Comparison of ENCODE assay signal across 11 mouse cellular contexts in the genomic region with DNA sequence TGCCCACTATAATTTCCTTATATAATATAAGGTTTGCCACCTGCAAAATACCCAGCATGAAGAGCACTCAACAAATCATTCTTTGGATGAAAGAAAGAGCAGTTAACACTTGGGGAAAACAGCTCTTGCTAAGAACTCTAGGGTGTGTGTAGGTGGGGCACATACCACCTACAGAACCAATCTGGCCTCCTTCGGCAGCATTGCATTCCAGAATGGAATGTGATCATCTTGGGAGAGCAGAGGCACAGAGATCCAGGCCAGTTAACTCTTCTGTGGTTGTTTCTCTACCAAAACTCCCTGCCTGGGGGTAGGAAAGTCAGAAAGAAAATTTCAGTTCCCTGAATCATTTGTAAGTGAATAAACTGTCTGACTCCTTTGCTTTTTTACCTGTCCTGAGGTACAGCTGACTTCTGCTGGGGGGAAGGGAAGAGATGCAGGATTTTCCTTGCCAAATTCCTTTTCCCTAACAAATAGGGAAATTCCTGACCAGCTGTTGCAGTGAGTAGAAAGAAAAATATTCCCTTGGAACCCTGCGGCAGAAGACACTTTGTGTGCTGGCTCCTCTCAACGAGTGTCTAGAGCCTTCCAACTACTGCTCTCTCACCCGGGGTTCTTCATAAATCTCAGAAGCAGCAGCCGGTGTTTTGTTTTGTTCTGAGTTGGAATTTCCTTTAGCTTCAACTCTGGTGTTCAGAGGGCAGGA.
A peak's percentile ranks its signal among the peaks of the same experiment; 100 is the strongest.
DNase-seq lines count a peak whose midpoint lies in the region; ATAC-seq and TF ChIP-seq lines count a peak whose summit lies in the region.
"Had no signal": no experiment of that assay in that cellular context is flagged by ENCODE, and none has a peak within 500 bp of the region (broad histone marks: within the 10 kb centered on the region; RNA-seq: fewer than 3 reads in every experiment).

No protein-coding gene starts in this region.

- 0 out of 2 replicates have a peak overlapping the region, but pooled peaks have one; percentile 15 for H3K27ac ChIP-seq in thymus, adult 2 months (ENCODE audit: control insufficient read depth, insufficient read depth, low read length)
- H3K27ac ChIP-seq in embryonic facial prominence, embryonic 14.5 days (replicated peaks; ENCODE audit: low read depth, low read length) = peak overlapping the region; percentile 61; the same call in 1 of the 2 replicates
- no peak overlapping the region for H3K27ac ChIP-seq in midbrain, embryonic 10.5 days (replicated peaks)
- H3K27ac ChIP-seq: hindbrain, embryonic 13.5 days; neural tube, embryonic 13.5 days had no signal

- TF ChIP-seq POLR2A in thymus, adult 2 months (IDR thresholded peaks at IDR 0.05; ENCODE audit: control insufficient read depth, extremely low read depth, insufficient read depth, low read length, poor library complexity) = no peak

- H3K4me3 ChIP-seq in thymus, adult 2 months (ENCODE audit: control insufficient read depth, insufficient read depth, low read length) = no peak overlapping the region
- no peak overlapping the region for H3K4me3 ChIP-seq in embryonic facial prominence, embryonic 14.5 days (ENCODE audit: low read depth, low read length)
- no peak overlapping the region for H3K4me3 ChIP-seq in midbrain, embryonic 10.5 days
- H3K4me3 ChIP-seq: erythroblast, embryonic 14.5 days; hindbrain, embryonic 13.5 days; neural tube, embryonic 13.5 days had no signal

- H3K27me3 ChIP-seq in thymus, adult 2 months (ENCODE audit: control insufficient read depth, insufficient read depth, low read length) = no peaks in the 10 kb centered on the region
- H3K27me3 ChIP-seq in embryonic facial prominence, embryonic 14.5 days (replicated peaks; ENCODE audit: control insufficient read depth, insufficient read depth, low read length) = no peaks in the 10 kb centered on the region
- no peaks in the 10 kb centered on the region for H3K27me3 ChIP-seq in midbrain, embryonic 10.5 days (ENCODE audit: low read depth, poor library complexity, severe bottlenecking)
- H3K27me3 ChIP-seq: hindbrain, embryonic 13.5 days; megakaryocyte, embryonic 14.5 days; neural tube, embryonic 13.5 days had no signal

- H3K36me3 ChIP-seq in thymus, adult 2 months (ENCODE audit: control insufficient read depth, insufficient read depth, low read length) = no peaks in the 10 kb centered on the region
- no peaks in the 10 kb centered on the region for H3K36me3 ChIP-seq in embryonic facial prominence, embryonic 14.5 days (ENCODE audit: control insufficient read depth, insufficient read depth, low read length)
- H3K36me3 ChIP-seq in midbrain, embryonic 10.5 days = no peaks in the 10 kb centered on the region
- H3K36me3 ChIP-seq: hindbrain, embryonic 13.5 days; neural tube, embryonic 13.5 days had no signal

- 0 out of 2 replicates have a peak, but pooled peaks have one; percentile 63 for ATAC-seq in embryonic facial prominence, embryonic 14.5 days (ENCODE audit: low read depth)

- H3K9ac ChIP-seq in embryonic facial prominence, embryonic 14.5 days (ENCODE audit: low read depth, low read length) = no peak overlapping the region
- H3K9ac ChIP-seq: hindbrain, embryonic 13.5 days; neural tube, embryonic 13.5 days had no signal

- H3K4me2 ChIP-seq in embryonic facial prominence, embryonic 14.5 days (ENCODE audit: low read depth, low read length) = no peak overlapping the region
- H3K4me2 ChIP-seq: hindbrain, embryonic 13.5 days; neural tube, embryonic 13.5 days had no signal

- TF ChIP-seq CTCF in thymus, adult 2 months (IDR thresholded peaks at IDR 0.05; ENCODE audit: borderline replicate concordance, control insufficient read depth, extremely low read depth, insufficient read depth, low read length, poor library complexity) = no peak

- 93% methylated on average over 5 of the region's 5 CpGs for WGBS in thymus, adult 2 months
- WGBS in embryonic facial prominence, embryonic 14.5 days = 25% methylated on average over 5 of the region's 5 CpGs
- 67% methylated on average over 5 of the region's 5 CpGs for WGBS in midbrain, embryonic 10.5 days

- peak; percentile 29 for DNase-seq in layer of hippocampus, adult 11-12 months (ENCODE audit: low spot score)
- DNase-seq in layer of hippocampus, adult 9-10 months (ENCODE audit: low spot score) = no peak
- no peak for DNase-seq in thymus, adult 2 months
- no peak for DNase-seq in thymus, postnatal 14 days
- DNase-seq in embryonic facial prominence, embryonic 14.5 days (ENCODE audit: low spot score) = peak; percentile 67
- DNase-seq in MN1 (ENCODE audit: low spot score) = no peak
- DNase-seq in midbrain, embryonic 10.5 days (ENCODE audit: low spot score) = no peak

- peaks cover 8% of the 10 kb centered on the region for H3K4me1 ChIP-seq in thymus, adult 2 months (replicated peaks; ENCODE audit: control insufficient read depth, insufficient read depth, low read length)
- H3K4me1 ChIP-seq in embryonic facial prominence, embryonic 14.5 days (ENCODE audit: control insufficient read depth, insufficient read depth, low read length) = peaks cover 20% of the 10 kb centered on the region
- peaks cover 11% of the 10 kb centered on the region for H3K4me1 ChIP-seq in midbrain, embryonic 10.5 days
- H3K4me1 ChIP-seq: neural tube, embryonic 13.5 days had no signal

- no peaks in the 10 kb centered on the region for H3K9me3 ChIP-seq in embryonic facial prominence, embryonic 14.5 days (ENCODE audit: control insufficient read depth, low read length)
- H3K9me3 ChIP-seq in midbrain, embryonic 10.5 days (replicated peaks) = no peaks in the 10 kb centered on the region
- H3K9me3 ChIP-seq: hindbrain, embryonic 13.5 days; neural tube, embryonic 13.5 days had no signal

Comparison
In these comparisons a context has a peak if more than half of its experiments do, and no peak if none do; other contexts are left out.
1. DNase-seq: peak in layer of hippocampus, adult 11-12 months (single experiment) and embryonic facial prominence, embryonic 14.5 days (single experiment); none in layer of hippocampus, adult 9-10 months (single experiment), thymus, adult 2 months (single experiment), thymus, postnatal 14 days (single experiment), MN1 (single experiment) and midbrain, embryonic 10.5 days (single experiment).